Mouse (Mus musculus) layer of hippocampus, adult 2 months (tissue): ENCODE measurements around the gene Zfp933. TPM values are rescaled to one million over a fixed set of nuclear protein-coding genes. Genes with fewer than 3 reads are reported as not detected.

Source experiments
- DNase-seq, 2 experiments: peaks; one replicate each; pipeline ENCODE4 v3.0.0; 2022; ENCODE audit warnings: low spot score in 2 of 2
- H3K27ac ChIP-seq: fragments of 200-600 bp; 2 replicates; pipeline ENCODE4 v1.8.1; 2022
- H3K4me3 ChIP-seq: fragments of 200-600 bp; 2 replicates; pipeline ENCODE4 v1.8.1; 2022; ENCODE audit warnings: mild to moderate bottlenecking
- CTCF ChIP-seq: fragments of 200-600 bp; conservative IDR thresholded peaks from 2 replicates; pipeline ENCODE4 v1.8.1; 2022; ENCODE audit warnings: antibody characterized with exemption, mild to moderate bottlenecking, moderate library complexity
- long read RNA-seq, 2 experiments: library from polyadenylated mRNA; stranded (forward); transcript quantifications; one replicate each; pipeline ENCODE4 v2.0.0; 2021; ENCODE audit warnings: borderline mapping rate in 2 of 2
- total RNA-seq, 2 experiments: library from RNA; stranded (reverse); gene quantifications; 2 replicates each; pipeline ENCODE4 v1.2.3; 2021

Zfp933 gene
- 10 to 100 TPM; 22.3 to 22.6 TPM for total RNA-seq
- long read RNA-seq, experiment 1, full-length matches to known transcripts = 1 of 3 reads
- long read RNA-seq, experiment 1, partial matches to known transcripts = 0 of 3 reads
- long read RNA-seq, experiment 1, other reads (novel, unspliced or antisense) = 2 of 3 reads
- long read RNA-seq, experiment 2, partial matches to known transcripts = 0 of 2 reads
- long read RNA-seq, experiment 2, other reads (novel, unspliced or antisense) = 2 of 2 reads

GRCm38 (mm10) chr4:147847614-147848583, at the start of gene Zfp933:
TSS of gene Zfp933 (minus strand) at chr4:147848366.
- peak within 1 kb of the TSS; percentile 91 for H3K27ac ChIP-seq

GRCm38 (mm10) chr4:147897348-147897747, 49.2 kb upstream of the Zfp933 start:
- TF ChIP-seq CTCF = no peak
- H3K27ac ChIP-seq = peak overlapping the region; percentile 72
- peak in 1 of 2 experiments; percentile 30 for DNase-seq
- no peak overlapping the region for H3K4me3 ChIP-seq

More at GRCm38 (mm10) chr4:147847614-147848583, at the start of gene Zfp933:
- TF ChIP-seq CTCF = no peak
- peak; percentile 79 to 89 for DNase-seq
- H3K4me3 ChIP-seq = peak within 1 kb of the TSS; percentile 79

DNA sequence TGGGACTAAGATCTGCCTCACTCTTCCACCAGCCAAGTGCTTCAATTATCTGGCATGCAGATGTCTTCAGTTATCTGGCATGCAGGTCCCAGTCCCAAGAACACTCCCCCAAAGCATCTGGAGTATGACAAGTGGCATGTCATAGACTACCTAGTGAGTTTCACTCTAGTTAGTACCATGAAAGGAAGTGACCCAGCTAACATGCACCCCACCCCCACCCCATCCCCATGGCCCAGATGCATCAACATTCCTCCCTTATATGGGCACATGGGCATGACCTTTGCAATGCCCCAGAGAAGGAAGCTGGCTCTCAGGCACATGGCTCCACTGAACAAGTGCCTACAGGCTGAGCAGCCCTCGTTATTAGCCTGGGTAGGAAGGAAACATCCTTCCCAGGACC, 48.2 kb upstream of the Zfp933 start:
- TF ChIP-seq CTCF = no peak
- peak overlapping the region; percentile 72 for H3K27ac ChIP-seq
- H3K4me3 ChIP-seq = no peak overlapping the region
- DNase-seq = no peak

GRCm38 (mm10) chr4:147895815-147896330, 47.7 kb upstream of the Zfp933 start:
- TF ChIP-seq CTCF = no peak
- H3K27ac ChIP-seq = no peak overlapping the region; the same call in 1 of the 2 replicates
- H3K4me3 ChIP-seq = no peak overlapping the region
- no peak for DNase-seq

- no peak overlapping the region for H3K4me3 ChIP-seq
- no peak for TF ChIP-seq CTCF
- peak overlapping the region; percentile 85 for H3K27ac ChIP-seq
- peak; percentile 34 to 41 for DNase-seq
Observed at GRCm38 (mm10) chr4:147890341-147890740, 42.2 kb upstream of the Zfp933 start.

GRCm38 (mm10) chr4:147888237-147888636, 40.1 kb upstream of the Zfp933 start:
- H3K4me3 ChIP-seq = no peak overlapping the region
- TF ChIP-seq CTCF = no peak
- DNase-seq = no peak
- no peak overlapping the region for H3K27ac ChIP-seq

DNA sequence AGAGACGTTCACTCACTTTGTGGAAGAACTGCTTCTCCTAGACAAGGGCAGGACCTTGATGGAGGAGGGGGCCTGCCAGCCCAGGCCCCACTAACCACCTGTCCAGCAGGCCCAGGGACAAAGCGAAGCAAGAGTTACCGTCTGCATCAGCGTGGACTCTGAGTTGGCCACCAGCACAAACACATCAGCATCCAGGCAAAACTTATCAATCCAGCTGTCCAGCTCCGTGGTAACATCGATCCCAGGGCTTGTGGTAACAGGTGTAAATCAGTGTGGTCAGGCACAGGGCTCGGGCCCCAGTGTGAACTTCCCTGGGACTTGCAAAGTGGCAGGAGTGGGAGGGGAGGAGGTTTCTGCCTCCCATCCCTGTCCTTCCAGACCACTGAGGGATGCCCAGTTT, 39.1 kb upstream of the Zfp933 start:
- Histone ChIP-seq H3K4me3 (no peak overlapping the region), H3K27ac (no peak overlapping the region)
- DNase-seq = no peak
- no peak for TF ChIP-seq CTCF

- H3K4me3 ChIP-seq = no peak overlapping the region
- no peak overlapping the region for H3K27ac ChIP-seq
- no peak for TF ChIP-seq CTCF
- no peak for DNase-seq
Observed at GRCm38 (mm10) chr4:147886158-147886557, 38.0 kb upstream of the Zfp933 start.

GRCm38 (mm10) chr4:147884138-147884537, 36.0 kb upstream of the Zfp933 start:
- no peak for TF ChIP-seq CTCF
- Histone ChIP-seq H3K27ac (no peak overlapping the region), H3K4me3 (no peak overlapping the region)
- no peak for DNase-seq

- no peak for DNase-seq
- TF ChIP-seq CTCF = no peak
- Histone ChIP-seq H3K27ac (no peak overlapping the region), H3K4me3 (no peak overlapping the region)
Observed at GRCm38 (mm10) chr4:147883041-147883440, 34.9 kb upstream of the Zfp933 start.

DNA sequence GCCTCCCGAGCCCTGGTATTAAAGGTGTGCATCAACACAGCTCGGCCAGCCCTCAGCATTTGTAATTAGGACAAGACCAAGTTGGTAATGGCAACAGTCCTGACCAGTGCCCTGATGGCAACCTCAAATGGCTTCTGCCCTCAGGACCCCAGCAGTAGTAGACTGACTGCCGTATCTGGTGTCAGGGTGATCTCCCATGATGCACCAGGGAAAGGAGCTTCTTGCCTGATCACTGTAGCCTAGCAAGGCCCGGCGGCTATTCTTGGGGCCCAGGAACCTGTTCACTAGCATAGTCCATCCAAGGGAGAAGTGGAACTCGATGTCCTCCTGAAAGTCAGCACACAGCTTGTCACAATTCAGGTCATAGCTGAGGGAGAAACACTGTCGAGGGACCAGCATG, 33.6 kb upstream of the Zfp933 start:
- TF ChIP-seq CTCF = no peak
- Histone ChIP-seq H3K4me3 (no peak overlapping the region), H3K27ac (no peak overlapping the region)
- DNase-seq = no peak

DNA sequence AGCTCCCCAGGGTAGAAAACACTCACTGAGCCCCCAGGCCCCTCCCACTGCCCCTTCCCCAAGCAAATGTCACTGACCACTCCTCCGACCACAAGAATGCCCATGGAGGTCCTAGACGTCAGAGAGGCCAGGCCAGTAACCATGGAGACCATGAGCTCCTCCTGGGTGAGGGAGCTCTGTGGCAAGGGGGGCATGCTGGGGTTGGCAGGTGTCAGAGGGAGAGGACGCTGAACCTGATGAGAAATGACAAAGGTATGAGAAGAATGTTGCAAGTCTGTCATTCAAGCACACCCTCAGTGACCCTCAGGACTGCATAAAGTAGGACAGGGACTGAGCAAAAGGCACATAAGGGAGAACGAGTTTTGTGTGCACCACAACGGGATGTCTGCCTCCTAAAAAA, 31.7 kb upstream of the Zfp933 start:
- Histone ChIP-seq H3K27ac (no peak overlapping the region), H3K4me3 (no peak overlapping the region)
- TF ChIP-seq CTCF = no peak

DNA sequence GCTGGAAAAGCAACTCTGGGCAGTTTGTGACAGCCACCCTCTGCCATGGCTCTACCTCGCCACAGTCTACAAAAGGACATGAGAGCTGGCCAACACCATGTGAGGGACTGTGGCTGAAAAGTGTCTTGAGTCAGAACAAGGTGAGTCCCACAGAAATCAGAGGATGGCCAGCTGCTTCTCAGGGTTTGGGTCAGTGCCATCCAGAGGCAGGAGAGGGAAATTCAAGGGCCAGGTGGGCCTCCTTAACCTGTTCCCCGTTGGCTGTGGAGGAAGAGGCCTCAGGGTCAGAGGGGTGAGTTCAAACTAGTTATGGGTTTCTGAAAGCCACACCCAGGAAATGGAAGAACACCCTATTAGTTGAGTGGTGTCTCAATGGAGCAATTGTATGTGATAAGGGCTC, 31.3 kb upstream of the Zfp933 start:
- TF ChIP-seq CTCF = no peak
- no peak for DNase-seq
- Histone ChIP-seq H3K4me3 (no peak overlapping the region), H3K27ac (no peak overlapping the region)

More for the DNA sequence above, 31.7 kb upstream of the Zfp933 start:
- DNase-seq = no peak
